Mouse (Mus musculus): ENCODE measurements around the gene Ccdc116.
"Not testable (repeated sequence)": the region's sequence is repeated elsewhere in the genome, so short reads cannot be mapped to it uniquely, and the experiment has no call there.

Gene Ccdc116

DNA sequence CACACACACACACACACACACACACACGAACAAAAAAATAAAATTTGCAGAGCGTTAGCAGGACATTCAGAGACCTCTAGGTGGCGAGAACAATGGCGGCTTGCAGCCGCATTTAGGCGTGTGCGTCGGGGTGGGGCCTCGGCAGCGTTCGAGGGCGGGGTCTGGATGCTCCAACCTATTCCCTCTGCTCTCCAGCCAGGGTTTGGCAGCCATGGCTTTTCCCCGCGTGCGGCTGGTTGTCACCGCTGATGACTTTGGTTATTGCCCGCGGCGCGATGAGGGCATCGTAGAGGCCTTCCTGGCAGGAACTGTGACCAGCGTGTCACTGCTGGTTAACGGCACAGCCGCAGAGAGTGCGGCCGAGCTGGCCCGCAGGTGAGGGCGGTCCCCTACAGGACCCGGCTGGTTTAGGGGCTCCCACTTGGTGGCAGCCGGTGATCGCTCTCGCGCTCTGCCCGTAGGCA lies at the start of gene Ccdc116:
TSS of gene Ccdc116 (minus strand) at position 458 of the 464 bp plus-strand sequence.
- CTCF ChIA-PET: no interaction called here

- CTCF ChIA-PET: no interaction called here
Observed at GRCm38 (mm10) chr16:17193823-17194222, 46.8 kb upstream of the Ccdc116 start.

DNA sequence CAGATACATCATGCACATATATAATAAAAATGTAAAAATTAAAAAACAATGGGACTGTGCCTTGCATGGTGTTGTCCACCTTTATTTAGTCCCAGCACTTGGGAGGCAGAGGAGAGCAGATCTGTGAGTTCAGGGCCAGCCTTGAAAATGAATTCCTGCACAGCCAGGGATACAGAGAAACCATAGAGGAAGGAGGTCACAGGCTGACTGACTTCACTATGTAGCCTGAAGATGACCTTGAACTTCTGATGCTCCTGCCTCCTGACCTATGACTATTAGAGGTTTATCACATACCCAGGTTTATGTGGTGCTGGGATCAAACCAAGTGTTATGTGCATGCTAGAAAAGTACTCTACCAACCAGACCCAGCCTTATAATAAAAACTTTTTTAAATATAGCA lies 38.4 kb upstream of the Ccdc116 start:
- CTCF ChIA-PET: no interaction called here

DNA sequence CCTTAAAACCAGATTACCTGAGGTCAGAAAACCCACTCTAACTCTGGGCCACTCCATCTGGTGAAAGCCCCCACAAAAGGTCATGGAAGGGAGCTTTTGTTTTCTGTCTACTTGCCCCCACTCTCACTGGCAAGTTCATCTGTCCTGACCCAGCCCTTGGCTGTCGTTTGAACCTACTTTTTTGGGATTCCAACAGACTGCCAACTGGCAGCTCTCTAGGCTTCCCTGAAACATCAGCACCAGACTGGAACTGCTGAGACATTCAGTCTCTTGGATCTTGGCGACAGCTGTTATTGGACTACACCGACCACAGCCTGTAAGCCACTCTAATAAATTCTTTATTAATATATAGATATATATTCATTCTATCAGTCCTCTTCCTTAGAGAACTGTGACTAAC lies 36.0 kb upstream of the Ccdc116 start:
- CTCF ChIA-PET: interaction anchor here (0.7 kb wide), 1 partner anchor 58 kb away, joined by 7 read pairs; no protein-coding TSS in a partner anchor

- CTCF ChIA-PET: no interaction called here
Observed at GRCm38 (mm10) chr16:17182136-17182535, 35.1 kb upstream of the Ccdc116 start.

GRCm38 (mm10) chr16:17181382-17181781 lies 34.4 kb upstream of the Ccdc116 start:
- CTCF ChIA-PET: no interaction called here

- CTCF ChIA-PET: no interaction called here
Observed at GRCm38 (mm10) chr16:17179706-17180105, 32.7 kb upstream of the Ccdc116 start.

- CTCF ChIA-PET: no interaction called here
Observed at GRCm38 (mm10) chr16:17177623-17178170, 30.7 kb upstream of the Ccdc116 start.

GRCm38 (mm10) chr16:17175765-17176164 lies 28.7 kb upstream of the Ccdc116 start:
- CTCF ChIA-PET: no interaction called here

- CTCF ChIA-PET: no interaction called here
Observed at GRCm38 (mm10) chr16:17168049-17168448, 21.0 kb upstream of the Ccdc116 start.

DNA sequence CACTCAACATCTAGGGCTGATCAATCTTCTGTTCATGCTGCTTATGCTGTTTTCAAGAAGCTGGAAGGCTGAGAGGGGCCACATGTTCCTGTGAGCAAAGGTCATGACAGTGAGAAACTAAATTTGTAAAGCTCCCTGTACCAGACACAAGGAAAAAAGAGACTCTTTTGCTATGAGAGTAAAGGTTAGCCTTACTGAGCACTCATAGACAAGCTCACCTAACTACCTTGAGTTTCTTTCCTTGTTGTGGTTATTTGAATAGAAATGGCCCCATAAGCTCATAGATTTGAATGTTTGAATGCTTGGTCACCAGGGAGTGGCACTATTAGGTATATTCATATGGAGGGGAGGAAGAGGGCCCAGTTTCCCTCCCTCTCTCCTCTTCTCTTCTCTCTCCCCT lies 20.1 kb upstream of the Ccdc116 start:
- CTCF ChIA-PET: no interaction called here

DNA sequence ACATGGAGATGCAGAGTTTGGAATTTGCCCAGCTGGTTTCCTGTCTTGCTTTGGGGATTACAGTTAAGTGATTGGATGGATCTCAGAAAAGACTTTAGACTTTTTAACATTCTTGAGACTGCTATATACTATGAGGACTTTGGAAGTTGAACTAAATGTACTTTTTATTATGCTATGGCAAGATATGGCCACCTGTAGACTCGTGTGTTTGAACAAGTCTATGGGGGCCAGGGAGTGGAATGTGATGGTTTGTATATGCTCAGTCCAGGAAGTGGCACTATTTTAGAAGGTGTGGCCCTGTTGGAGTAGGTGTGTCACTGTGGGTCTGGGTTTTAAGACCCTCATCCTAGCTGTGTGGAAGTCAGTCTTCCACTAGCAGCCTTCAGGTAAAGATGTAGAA lies 18.4 kb upstream of the Ccdc116 start:
- CTCF ChIA-PET: not testable (repeated sequence)

GRCm38 (mm10) chr16:17154346-17154745 lies 7.3 kb upstream of the Ccdc116 start:
- CTCF ChIA-PET: no interaction called here

DNA sequence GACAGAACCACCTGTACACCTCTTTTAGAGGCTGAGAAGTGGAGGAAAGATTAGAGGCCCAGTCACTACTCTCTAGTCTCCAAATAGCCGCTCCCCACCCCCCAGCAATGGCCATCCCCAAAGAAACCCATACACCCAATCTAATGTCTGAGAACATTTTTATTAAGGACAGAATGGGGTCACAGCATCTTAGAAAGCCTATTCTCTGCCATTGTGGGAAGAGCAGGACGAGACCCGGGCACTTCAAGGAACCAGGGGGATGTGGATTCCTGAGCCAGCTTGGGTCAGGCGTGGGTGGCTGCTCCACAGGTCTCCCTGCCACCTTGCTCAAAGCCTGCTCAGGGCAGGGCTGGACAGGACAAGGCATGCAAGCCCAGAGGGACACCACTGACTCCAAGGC lies 4.8 kb upstream of the Ccdc116 start:
- CTCF ChIA-PET: no interaction called here

GRCm38 (mm10) chr16:17150520-17151258 lies 3.7 kb upstream of the Ccdc116 start:
- CTCF ChIA-PET: no interaction called here

DNA sequence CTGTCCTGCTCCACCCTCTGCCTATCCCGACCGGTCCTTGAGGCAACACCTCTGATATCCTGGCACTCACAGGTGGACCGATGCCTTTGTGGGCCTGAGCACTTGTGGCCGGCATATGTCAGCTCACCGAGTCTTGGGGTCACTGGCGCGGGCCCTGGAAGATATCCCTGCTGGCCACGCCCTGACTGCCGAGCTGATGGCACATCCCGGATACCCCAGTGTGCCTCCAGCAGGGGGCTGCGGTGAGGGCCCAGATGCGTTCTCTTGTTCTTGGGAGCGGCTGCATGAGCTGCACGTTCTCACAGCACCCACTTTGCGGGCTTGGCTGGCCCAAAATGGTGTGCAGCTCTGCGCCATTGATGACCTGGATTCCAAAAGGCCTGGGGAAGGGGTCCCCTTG lies 1.1 kb upstream of the Ccdc116 start:
- CTCF ChIA-PET: no interaction called here

DNA sequence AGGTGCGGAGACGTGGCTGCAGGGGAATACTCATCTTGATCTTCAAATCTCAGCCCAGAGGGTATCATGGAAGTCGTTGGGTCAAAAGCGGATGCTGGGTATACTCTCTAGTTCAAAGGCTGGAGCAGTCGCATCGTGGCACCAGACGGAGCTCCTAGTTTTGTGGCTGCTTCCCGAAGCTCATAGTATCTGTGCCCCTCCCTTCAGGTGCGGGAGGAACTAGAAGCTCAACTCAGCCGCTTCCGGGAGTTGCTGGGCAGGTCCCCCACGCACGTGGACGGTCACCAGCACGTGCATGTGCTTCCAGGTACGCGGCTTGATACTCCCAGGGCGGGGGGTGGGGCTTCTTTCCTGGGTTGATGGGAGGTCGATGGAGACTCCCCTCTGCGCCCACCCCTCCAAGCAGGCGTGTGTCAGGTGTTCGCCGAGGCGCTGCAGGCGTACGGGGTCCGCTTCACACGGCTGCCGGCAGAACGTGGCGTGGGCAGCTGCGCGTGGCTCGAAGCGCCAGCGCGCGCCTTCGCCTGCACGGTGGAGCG lies 431 bp upstream of the Ccdc116 start:
- CTCF ChIA-PET: interaction anchor here (0.7 kb wide), 1 partner anchor 37 kb away, joined by 3 read pairs; no protein-coding TSS in a partner anchor

GRCm38 (mm10) chr16:17144339-17144738 lies 2.7 kb downstream of the Ccdc116 start, which contains the start of gene Ydjc:
TSS of gene Ydjc (plus strand) at chr16:17144621.
- CTCF ChIA-PET: no interaction called here

GRCm38 (mm10) chr16:17137355-17137754 lies 9.7 kb downstream of the Ccdc116 start:
- CTCF ChIA-PET: no interaction called here

- CTCF ChIA-PET: interaction anchor here (0.7 to 1.4 kb wide), 3 partner anchors 13 to 372 kb away, joined by 3 to 5 read pairs (median 4); partner anchors contain the start of gene Ppil2
Observed at GRCm38 (mm10) chr16:17132906-17133200, 14.2 kb downstream of the Ccdc116 start.

- CTCF ChIA-PET: interaction anchor here (0.7 to 1.4 kb wide), 3 partner anchors 13 to 373 kb away, joined by 3 to 5 read pairs (median 4); partner anchors contain the start of gene Ppil2
Observed at GRCm38 (mm10) chr16:17132089-17132905, 14.7 kb downstream of the Ccdc116 start, which contains the start of gene Sdf2l1. TSS of gene Sdf2l1 (minus strand) at chr16:17132383.

All from spleen, embryonic (tissue).